Mouse (Mus musculus) left cerebral cortex, postnatal 10 days (tissue): ENCODE measurements around the gene Tsr1. TPM values are rescaled to one million over a fixed set of nuclear protein-coding genes. Genes with fewer than 3 reads are reported as not detected.

ENCODE experiments used
- DNase-seq, 2 experiments: peaks; one replicate each; pipeline ENCODE4 v3.0.0; 2021 to 2022; ENCODE audit warnings: low spot score in 2 of 2, mixed read lengths in 1 of 2; ENCODE audit errors: extremely low spot score in 1 of 2
- intact Hi-C: fragments of 180-260 bp; cut with DNase I; formaldehyde crosslinking; loops from one replicate; pipeline ENCODE4 v1.15.1; 2025
- microRNA-seq: library from miRNA; unstranded; fragments of <30 nt; microRNA quantifications from one replicate; pipeline ENCODE4 v1.2.0, GENCODE M21; 2022
- total RNA-seq, 2 experiments: library from RNA; stranded (reverse); gene quantifications; 2 replicates each; pipeline ENCODE4 v1.2.3; 2021

Gene Tsr1
- total RNA-seq, 2 experiments from 2014 or later, result 36.4 to 38.5 TPM

GRCm38 (mm10) chr11:74956006-74956405 is 58.1 kb downstream of the Tsr1 start:
- intact Hi-C loops, result no loop called here
- DNase-seq, result no peak

GRCm38 (mm10) chr11:74957600-74957999 is 59.7 kb downstream of the Tsr1 start:
- intact Hi-C loops, result no loop called here
- no peak for DNase-seq

Small RNA genes within 50 kb of the gene (microRNA-seq; reads per million reads assigned to microRNA genes)
- 1.1 reads per million for gene Mir6926

Other genes with a start within 250 kb of the Tsr1 start
- 10 to 100 TPM; 59.7 to 60.1 TPM for gene Cluh, start 248.6 kb upstream of the Tsr1 start, total RNA-seq
- gene Pafah1b1, start 173.4 kb upstream of the Tsr1 start, total RNA-seq, result 100 to 1,000 TPM; 481 to 489 TPM
- 10 to 100 TPM; 15.1 to 18.0 TPM for gene Mettl16, start 127.2 kb upstream of the Tsr1 start, total RNA-seq
- 10 to 100 TPM; 33.5 to 34.9 TPM for gene Mnt, start 67.2 kb upstream of the Tsr1 start, total RNA-seq
- gene Sgsm2, start 1.0 kb upstream of the Tsr1 start, total RNA-seq, result 10 to 100 TPM; 60.5 to 65.2 TPM
- gene Smg6, start 27.8 kb downstream of the Tsr1 start, total RNA-seq, result 10 to 100 TPM; 21.8 to 24.9 TPM
- gene Srr, start 27.9 kb downstream of the Tsr1 start, total RNA-seq, result 100 to 1,000 TPM in 1 of 2 experiments, 10 to 100 TPM in 1; 99.9 to 101 TPM